Mouse (Mus musculus): ENCODE measurements around the gene St6gal1. TPM values are rescaled to one million over a fixed set of nuclear protein-coding genes. Genes with fewer than 3 reads are reported as not detected.

Gene St6gal1
- polyA plus RNA-seq, 1 experiment = 31.5 TPM

GRCm38 (mm10) chr16:23332136-23332535, 107.6 kb downstream of the St6gal1 start:
- no peak for DNase-seq (ENCODE audit: low read depth)
- TF ChIP-seq CTCF (IDR thresholded peaks at IDR 0.05; ENCODE audit: borderline replicate concordance, extremely low read depth, insufficient read depth, insufficient read length) (no peak), POLR2A (IDR thresholded peaks at IDR 0.05; ENCODE audit: borderline replicate concordance, extremely low read depth, insufficient read depth, insufficient read length, poor library complexity, severe bottlenecking) (no peak)

- no peak for TF ChIP-seq POLR2A (IDR thresholded peaks at IDR 0.05; ENCODE audit: borderline replicate concordance, extremely low read depth, insufficient read depth, insufficient read length, poor library complexity, severe bottlenecking)
- TF ChIP-seq CTCF (IDR thresholded peaks at IDR 0.05; ENCODE audit: borderline replicate concordance, extremely low read depth, insufficient read depth, insufficient read length) = no peak
- DNase-seq (ENCODE audit: low read depth) = no peak
Measured at GRCm38 (mm10) chr16:23332686-23333085, 108.1 kb downstream of the St6gal1 start.

DNA sequence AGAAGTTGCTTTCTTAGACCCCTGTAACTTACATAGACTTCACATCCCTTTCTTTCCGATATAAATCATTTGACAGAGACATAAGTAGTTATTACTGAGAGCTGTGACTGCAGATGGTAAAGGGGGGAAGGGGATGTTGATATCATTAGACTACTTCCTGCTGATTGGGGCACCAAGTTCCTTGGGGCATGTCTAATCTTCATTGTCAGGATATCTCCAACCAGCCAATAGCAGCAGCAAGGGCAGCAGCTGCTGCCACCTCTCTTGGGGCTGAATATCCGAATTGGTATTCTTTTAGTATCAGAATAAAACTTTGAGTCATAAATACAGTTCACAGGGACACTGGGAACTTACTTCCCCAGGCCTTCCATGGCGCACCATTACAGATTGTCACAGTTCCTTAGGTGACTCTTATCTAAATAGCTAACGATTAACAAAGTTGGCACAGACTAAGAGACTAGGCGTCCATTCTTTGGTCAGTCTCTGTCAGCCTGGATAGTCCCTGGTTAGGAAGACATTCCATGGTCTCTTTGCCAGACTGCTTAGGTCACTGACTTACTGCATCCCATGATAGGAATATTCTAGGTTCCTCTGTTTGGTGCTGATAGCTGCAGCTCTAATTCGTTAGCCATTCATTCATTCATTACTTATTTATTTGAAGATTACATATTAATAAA, 109.5 kb downstream of the St6gal1 start:
- DNase-seq (ENCODE audit: low read depth) = no peak
- no peak for TF ChIP-seq POLR2A (IDR thresholded peaks at IDR 0.05; ENCODE audit: borderline replicate concordance, extremely low read depth, insufficient read depth, insufficient read length, poor library complexity, severe bottlenecking)

DNA sequence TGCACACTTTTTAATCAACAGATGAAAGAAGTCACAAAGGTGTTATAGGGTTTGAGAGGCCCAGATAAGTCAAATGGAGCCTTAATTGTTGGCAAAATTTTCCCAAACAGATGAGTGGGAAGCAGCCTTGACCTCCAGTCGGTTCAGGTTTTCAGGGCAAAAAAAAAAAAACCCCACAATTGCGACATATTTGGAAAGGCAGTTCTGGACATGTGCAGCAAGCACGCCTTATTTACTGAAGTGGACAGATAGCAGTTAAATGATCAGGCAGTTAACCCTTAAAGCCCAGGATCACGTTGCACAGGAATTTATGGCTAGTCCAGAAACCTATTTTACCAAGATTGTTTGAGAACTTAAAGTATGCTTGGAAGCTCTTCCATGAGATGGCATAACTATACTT, 112.8 kb downstream of the St6gal1 start:
- DNase-seq (ENCODE audit: low read depth) = no peak
- TF ChIP-seq CTCF (IDR thresholded peaks at IDR 0.05; ENCODE audit: borderline replicate concordance, extremely low read depth, insufficient read depth, insufficient read length) (no peak), POLR2A (IDR thresholded peaks at IDR 0.05; ENCODE audit: borderline replicate concordance, extremely low read depth, insufficient read depth, insufficient read length, poor library complexity, severe bottlenecking) (no peak)

DNA sequence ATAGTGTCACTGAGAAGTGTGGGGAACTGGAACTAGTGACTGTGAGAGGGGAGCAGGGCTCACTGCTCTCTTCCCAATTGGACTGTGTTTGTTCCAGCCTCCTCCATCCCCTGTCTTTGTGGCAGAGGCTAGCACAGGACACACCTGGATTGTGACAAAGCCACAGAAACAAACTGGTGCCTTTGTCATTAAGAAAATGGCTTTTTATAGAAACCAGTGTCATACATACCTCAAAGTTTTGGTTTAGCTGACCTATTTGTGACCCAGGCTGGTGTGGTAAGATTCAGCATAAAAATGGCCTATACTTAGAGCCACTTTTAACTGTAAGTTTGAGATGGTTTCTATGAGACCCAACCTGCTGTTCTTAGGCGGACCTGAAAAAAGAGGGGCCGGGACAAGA, 116.7 kb downstream of the St6gal1 start:
- TF ChIP-seq CTCF (IDR thresholded peaks at IDR 0.05; ENCODE audit: borderline replicate concordance, extremely low read depth, insufficient read depth, insufficient read length) (no peak), POLR2A (IDR thresholded peaks at IDR 0.05; ENCODE audit: borderline replicate concordance, extremely low read depth, insufficient read depth, insufficient read length, poor library complexity, severe bottlenecking) (no peak)
- no peak for DNase-seq (ENCODE audit: low read depth)

DNA sequence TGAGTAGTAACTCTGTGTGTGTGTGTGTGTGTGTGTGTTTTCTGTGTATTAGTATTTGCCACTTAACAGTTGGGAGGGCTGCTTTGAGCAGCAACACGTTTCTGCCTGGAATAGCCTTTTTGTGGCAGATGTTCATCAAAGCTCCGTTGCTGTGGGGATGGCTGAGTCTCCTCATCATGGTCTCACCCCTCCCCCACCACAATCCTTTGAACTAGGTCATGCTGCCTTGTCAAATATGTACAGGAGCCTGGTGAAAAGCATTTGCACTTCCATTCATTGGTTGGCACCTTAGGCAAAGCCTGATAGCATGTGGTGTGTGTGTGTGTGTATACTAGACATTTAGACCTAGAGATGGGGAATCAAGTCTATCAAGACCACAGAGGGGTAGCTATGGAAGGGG, 126.3 kb downstream of the St6gal1 start:
- TF ChIP-seq CTCF (IDR thresholded peaks at IDR 0.05; ENCODE audit: borderline replicate concordance, extremely low read depth, insufficient read depth, insufficient read length) (no peak), POLR2A (IDR thresholded peaks at IDR 0.05; ENCODE audit: borderline replicate concordance, extremely low read depth, insufficient read depth, insufficient read length, poor library complexity, severe bottlenecking) (no peak)
- peak; percentile 58 for DNase-seq (ENCODE audit: low read depth)

DNA sequence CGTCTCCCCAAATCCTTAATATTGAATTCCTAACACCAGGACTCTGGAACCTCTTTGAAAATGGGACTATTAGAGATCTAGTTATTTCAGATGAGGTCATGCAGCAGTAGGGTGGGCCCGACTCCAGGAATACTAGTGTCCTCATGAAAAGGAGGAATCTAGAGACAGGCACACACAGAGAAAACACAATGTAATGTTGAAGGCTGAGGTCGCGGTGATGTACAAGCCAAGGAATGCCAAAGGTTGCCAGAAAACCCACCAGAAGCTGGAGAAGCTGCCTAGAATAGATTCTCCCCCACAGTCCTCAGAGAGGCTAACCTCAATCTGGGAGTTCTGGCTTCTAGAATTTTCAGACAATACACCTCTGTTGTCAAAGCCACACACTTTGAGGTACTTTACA, 136.5 kb downstream of the St6gal1 start:
- peak; percentile 6 for DNase-seq (ENCODE audit: low read depth)
- TF ChIP-seq CTCF (IDR thresholded peaks at IDR 0.05; ENCODE audit: borderline replicate concordance, extremely low read depth, insufficient read depth, insufficient read length) = no peak
- TF ChIP-seq POLR2A (IDR thresholded peaks at IDR 0.05; ENCODE audit: borderline replicate concordance, extremely low read depth, insufficient read depth, insufficient read length, poor library complexity, severe bottlenecking) = no peak

DNA sequence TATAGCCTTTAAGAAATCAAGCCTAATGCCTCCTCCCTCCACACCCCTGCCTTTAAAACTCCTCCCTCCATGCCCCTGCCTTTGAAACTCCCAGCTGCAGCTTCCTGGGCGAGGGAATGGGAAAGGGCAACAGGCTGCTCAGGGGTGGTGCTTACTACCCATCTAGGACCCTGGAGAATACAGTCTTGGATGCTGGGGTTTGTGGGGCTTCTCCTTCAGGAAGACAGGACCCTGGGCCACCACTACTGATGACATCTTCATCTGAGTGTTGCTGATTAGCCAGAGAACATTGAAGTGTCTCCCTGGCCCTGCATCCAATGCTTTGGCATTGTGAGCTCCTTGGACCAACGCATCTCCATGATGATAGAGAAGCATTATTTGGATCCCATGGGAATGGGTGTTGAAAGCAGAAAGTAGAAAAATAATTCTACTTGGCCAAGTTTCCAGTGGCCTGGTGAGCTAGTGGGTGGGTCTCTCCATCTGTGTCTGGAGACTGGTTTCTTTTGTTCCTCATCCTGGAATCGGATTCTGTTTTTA, 137.0 kb downstream of the St6gal1 start:
- TF ChIP-seq POLR2A (IDR thresholded peaks at IDR 0.05; ENCODE audit: borderline replicate concordance, extremely low read depth, insufficient read depth, insufficient read length, poor library complexity, severe bottlenecking) = no peak
- TF ChIP-seq CTCF (IDR thresholded peaks at IDR 0.05; ENCODE audit: borderline replicate concordance, extremely low read depth, insufficient read depth, insufficient read length) = no peak

GRCm38 (mm10) chr16:23364328-23364990, 139.9 kb downstream of the St6gal1 start:
- TF ChIP-seq CTCF (IDR thresholded peaks at IDR 0.05; ENCODE audit: borderline replicate concordance, extremely low read depth, insufficient read depth, insufficient read length) (no peak), POLR2A (IDR thresholded peaks at IDR 0.05; ENCODE audit: borderline replicate concordance, extremely low read depth, insufficient read depth, insufficient read length, poor library complexity, severe bottlenecking) (no peak)
- peak; percentile 51 for DNase-seq (ENCODE audit: low read depth)

More for the DNA sequence above, 137.0 kb downstream of the St6gal1 start:
- DNase-seq (ENCODE audit: low read depth) = no peak

GRCm38 (mm10) chr16:23369124-23369523, 144.6 kb downstream of the St6gal1 start:
- DNase-seq (ENCODE audit: low read depth) = no peak
- no peak for TF ChIP-seq POLR2A (IDR thresholded peaks at IDR 0.05; ENCODE audit: borderline replicate concordance, extremely low read depth, insufficient read depth, insufficient read length, poor library complexity, severe bottlenecking)
- no peak for TF ChIP-seq CTCF (IDR thresholded peaks at IDR 0.05; ENCODE audit: borderline replicate concordance, extremely low read depth, insufficient read depth, insufficient read length)

DNA sequence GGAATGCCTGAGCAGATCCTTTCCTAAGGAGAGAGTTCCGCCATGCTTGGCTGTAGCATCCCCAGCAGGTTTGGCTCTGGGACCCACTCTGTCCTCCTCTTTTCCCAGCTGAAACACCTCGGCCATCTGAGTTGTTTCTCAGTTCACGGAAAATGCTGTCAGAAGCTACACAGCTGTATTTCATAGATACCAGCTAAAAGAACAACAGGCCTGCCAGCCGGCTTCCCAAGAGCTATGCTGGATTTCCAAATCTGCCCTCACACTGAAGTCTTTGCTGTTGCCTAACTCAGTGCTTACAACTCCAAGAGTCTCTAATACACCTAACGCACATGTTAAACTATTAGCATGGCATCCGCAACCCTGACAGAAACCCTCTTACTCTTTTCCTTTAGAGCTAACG, 146.2 kb downstream of the St6gal1 start:
- no peak for DNase-seq (ENCODE audit: low read depth)

DNA sequence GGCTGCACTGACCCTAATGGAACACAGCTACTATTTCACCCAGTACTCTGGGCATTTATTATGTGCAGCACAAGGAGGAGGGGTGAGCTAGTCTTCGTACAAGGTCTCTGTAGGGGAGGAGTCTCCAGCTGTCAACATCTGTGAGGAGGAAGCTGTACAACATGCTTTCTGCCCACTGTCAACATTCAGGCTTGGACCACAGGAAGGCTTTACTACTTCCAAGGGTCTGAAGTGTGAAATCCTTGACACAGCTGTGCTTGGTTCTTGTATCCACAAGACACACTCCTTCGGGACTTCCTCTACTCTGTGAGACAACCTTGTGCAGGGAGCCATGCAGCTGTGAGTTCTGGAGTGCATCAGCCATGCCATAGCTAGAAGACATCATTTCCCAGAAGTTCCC, 147.8 kb downstream of the St6gal1 start:
- TF ChIP-seq POLR2A (IDR thresholded peaks at IDR 0.05; ENCODE audit: borderline replicate concordance, extremely low read depth, insufficient read depth, insufficient read length, poor library complexity, severe bottlenecking) (no peak), CTCF (IDR thresholded peaks at IDR 0.05; ENCODE audit: borderline replicate concordance, extremely low read depth, insufficient read depth, insufficient read length) (no peak)
- no peak for DNase-seq (ENCODE audit: low read depth)

More for the DNA sequence above, 146.2 kb downstream of the St6gal1 start:
- TF ChIP-seq POLR2A (IDR thresholded peaks at IDR 0.05; ENCODE audit: borderline replicate concordance, extremely low read depth, insufficient read depth, insufficient read length, poor library complexity, severe bottlenecking) (no peak), CTCF (IDR thresholded peaks at IDR 0.05; ENCODE audit: borderline replicate concordance, extremely low read depth, insufficient read depth, insufficient read length) (no peak)

Measured in brain, embryonic 14.5 days (tissue).